Mouse (Mus musculus): ENCODE results near the gene Adgrg4.

Gene Adgrg4

DNA sequence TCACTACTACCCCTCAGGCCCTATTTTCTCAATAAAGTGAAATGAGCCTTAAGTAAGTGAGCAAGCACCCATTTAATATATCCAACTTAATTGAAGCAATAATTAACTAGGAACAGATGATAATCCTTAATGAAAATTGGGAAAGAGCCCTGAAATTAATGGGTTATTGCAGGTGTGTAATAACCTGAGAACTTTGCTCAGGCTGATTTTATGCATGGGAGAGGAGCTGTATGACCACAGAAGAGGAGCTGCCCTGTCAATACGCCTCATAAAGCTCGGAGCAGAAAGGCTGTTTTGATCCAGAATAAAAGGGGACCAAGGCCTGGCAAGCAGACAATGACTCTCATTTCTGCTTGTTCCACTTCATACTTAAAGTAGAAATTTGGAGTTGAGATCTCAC, at the start of gene Adgrg4:
Gene Adgrg4 (plus strand): TSS at position 301 of the 400 bp plus-strand sequence.
- no peak for DNase-seq (ENCODE audit: low spot score)

DNA sequence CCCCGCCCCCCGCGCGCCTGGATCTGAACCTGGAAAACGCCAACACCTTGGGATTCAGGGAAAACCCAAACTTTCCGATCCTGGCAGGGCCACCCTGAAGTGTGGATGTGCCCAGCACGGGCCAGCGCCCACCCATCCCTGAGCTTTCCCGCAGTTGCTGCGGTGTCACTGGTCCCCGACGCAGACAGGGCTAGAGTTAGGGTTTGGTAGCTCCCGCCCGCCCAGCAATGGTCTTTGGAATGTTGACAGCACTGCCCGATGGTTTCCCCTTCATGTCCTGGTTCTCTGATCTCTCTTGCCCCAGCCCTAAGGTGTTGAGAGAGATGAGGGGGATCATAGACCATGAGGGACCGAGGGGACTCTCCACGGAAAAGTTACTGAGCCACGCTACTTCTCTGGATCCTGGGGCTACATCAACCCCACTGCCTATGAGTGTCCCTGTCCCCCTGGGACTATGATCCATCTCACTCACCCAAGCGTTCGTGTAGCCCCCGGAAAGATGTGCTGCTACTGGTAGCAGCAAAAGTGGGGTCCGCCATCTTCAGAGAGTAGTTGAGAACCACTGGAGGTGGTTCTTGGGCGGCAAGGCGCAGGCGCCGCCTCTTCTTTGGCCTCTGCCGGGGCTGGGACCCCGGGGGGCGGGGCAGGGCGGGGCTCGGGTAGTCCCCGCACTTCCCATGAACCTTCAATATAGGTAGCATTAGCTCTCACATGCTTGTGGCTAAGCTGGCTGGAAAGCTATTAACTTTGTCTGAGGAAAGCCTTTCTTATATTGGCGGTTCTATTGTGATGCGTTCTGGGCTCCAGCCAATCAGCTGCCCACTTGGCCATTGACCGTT, 48.0 kb upstream of the Adgrg4 start, which contains the start of gene Map7d3:
Gene Map7d3 (minus strand): TSS at position 562 of the 839 bp plus-strand sequence.
- peak; percentile 54 for DNase-seq (ENCODE audit: low spot score)

DNA sequence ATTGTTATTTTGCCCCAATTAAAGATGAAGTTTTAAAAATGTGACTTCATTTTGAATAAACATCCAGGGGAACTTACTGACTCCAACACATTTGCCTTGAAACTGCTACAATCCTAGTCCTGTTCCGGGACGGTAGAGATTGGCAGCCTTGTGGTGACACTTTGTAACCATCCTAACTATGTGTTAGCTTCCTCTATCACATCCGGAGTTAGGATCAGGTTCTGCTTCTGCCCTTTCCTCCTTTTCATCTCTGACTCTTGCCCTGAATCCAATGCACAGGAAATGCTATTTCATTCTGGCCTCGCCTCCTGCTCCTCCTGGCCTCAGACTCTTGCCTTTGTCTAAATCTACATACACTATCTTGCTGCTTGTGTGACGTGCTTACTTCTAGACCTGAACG, 42.5 kb upstream of the Adgrg4 start:
- no peak for DNase-seq (ENCODE audit: low spot score)

DNA sequence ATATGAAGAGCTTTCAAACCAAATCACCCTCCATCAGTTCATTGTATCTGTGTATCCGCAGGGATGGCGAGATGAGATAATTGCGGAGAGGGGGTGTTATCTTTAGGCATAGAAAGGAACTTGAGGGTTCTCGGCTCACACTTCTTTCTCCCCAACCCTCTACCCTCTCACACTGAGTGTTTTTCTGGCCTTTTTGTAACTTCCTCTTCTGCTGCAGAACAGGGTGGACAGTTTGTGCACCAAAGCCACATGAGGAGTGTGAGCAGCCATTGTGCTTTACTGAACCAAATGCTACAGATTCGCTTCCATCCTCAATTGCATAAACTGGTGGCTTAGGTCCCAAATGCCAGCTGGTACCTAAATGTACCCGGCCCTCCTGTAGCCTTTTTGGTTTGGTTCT, 34.1 kb upstream of the Adgrg4 start:
- DNase-seq (ENCODE audit: low spot score): no peak

DNA sequence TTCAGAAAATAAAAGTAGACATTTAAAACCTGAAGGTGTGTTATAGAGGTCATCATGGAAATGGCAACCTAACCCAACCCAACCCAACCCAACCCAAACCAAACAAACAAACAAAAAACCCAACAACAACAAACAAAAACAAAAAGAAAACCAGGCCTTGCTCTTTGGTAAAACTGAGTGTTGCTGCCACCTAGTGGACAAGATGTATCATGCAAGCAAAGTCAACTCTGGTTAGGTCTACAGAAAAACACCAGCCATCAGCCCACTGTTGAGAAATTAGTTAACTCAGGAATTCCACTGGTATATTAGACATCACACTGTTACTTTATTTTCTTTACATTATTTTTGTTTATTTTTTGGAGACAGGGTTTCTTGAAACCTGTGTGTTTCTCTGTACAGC, 30.6 kb upstream of the Adgrg4 start:
- DNase-seq (ENCODE audit: low spot score): peak; percentile 38

GRCm38 (mm10) chrX:56841255-56841654, 28.7 kb upstream of the Adgrg4 start:
- DNase-seq (ENCODE audit: low spot score): no peak

DNA sequence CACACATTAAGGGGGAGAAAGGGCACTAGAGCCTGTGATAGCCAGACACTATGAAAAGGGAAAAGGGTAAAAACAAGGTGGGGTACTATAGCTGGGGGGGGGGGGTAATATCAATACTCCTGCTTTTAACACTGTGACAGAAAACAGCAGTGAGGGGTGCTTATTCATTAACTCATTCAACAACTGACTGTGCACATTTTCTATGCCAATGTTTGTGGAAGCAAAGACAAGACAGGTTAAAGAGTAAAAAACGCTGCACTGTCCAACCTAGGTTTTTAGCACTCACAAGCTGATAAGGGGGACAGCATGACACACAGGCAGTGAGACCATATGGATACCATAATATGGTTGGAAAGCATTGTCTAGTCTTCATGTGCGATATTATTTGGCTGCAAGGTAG, 142.9 kb downstream of the Adgrg4 start:
- no peak for DNase-seq (ENCODE audit: low spot score)

- no peak for DNase-seq (ENCODE audit: low spot score)
Observed at GRCm38 (mm10) chrX:57042774-57043173, 172.8 kb downstream of the Adgrg4 start, which contains the start of gene Brs3. Gene Brs3 (plus strand): TSS chrX:57043074.

DNA sequence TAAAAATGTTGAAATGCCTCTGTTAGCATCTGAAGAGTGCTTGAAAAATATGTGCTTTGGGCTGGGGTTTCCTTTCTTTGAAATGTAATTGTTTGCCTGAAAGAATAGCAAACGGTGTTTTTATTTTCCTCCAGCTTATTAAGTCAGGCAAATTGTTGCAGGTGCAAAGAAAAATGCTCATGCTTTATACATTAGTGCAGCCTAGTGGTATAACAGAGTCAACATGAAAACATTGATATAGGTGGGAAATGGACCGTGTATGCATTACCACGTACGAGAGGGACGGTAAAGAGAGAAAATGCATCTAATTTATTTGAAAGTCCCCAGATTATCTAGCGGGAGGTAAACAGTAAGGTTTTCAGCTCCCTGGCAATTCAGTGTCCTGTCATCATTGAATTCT, 173.9 kb downstream of the Adgrg4 start:
- no peak for DNase-seq (ENCODE audit: low spot score)

Data from testis, postnatal 10 days (tissue).